Mouse (Mus musculus) splenic B cell, adult 2 months (primary cell): ENCODE data around the gene Zbed4.
"Not testable (repeated sequence)": the region's sequence is repeated elsewhere in the genome, so short reads cannot be mapped to it uniquely, and the experiment has no call there.

Experiments used
- DNase-seq: peaks from one replicate; pipeline ENCODE4 v3.0.0-alpha.2; 2011; ENCODE audit warnings: low read depth, low spot score
- H3K27me3 ChIP-seq: 2 replicates; pipeline ENCODE4 v1.6.1; 2012; ENCODE audit warnings: mild to moderate bottlenecking, low read length, moderate library complexity, mixed read lengths; ENCODE audit not compliant: control insufficient read depth, poor library complexity, insufficient read depth, severe bottlenecking
- H3K36me3 ChIP-seq: 2 replicates; pipeline ENCODE4 v1.6.1; 2012; ENCODE audit warnings: mild to moderate bottlenecking, low read length, moderate library complexity, mixed read lengths; ENCODE audit not compliant: control insufficient read depth, poor library complexity, insufficient read depth, severe bottlenecking

Zbed4 gene

DNA sequence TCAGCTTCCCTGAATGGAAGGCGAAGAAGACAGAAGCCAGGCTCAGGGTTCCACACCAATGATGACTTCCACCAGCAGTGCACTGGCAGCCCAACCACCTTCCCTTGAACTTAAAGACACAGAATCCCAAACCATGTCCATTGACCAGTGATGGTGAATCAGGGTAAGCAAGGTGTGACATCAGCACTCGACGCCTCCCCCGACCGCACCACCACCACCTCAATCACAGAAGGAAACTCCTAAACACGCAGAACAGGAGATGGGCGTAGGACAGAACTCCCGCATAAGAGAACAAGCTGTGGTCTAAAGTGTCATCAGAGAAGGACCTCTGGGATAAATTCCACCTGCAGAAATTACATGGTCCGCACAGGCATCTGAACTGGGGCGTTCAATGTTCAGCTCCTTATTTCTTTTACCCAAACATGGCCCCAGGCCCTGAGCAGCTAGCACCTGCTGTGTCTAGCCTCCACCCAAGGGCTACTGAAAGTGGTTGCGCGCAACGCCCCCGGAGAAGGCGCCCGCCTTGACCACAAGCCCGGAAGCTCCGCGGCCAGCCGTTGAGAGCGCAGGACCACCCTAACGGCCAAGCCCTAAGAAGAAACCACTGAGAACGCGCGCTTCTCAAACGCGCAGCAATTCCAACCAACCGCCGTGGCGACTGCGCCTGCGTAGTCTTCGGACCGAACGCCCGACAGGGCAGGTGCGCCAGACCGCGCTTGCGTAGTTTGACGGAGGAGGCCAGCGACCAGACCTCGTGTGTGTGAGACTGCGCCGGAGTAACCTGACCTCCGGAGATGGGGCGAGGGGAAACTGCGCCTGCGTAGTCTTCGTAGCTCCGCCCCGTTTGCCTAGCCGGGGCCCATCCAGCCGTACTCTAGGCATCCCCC, 540 bp upstream of the Zbed4 start:
- H3K36me3 ChIP-seq: no peaks in the 10 kb centered on the region
- peak; percentile 100 for DNase-seq
- H3K27me3 ChIP-seq: no peaks in the 10 kb centered on the region

DNA sequence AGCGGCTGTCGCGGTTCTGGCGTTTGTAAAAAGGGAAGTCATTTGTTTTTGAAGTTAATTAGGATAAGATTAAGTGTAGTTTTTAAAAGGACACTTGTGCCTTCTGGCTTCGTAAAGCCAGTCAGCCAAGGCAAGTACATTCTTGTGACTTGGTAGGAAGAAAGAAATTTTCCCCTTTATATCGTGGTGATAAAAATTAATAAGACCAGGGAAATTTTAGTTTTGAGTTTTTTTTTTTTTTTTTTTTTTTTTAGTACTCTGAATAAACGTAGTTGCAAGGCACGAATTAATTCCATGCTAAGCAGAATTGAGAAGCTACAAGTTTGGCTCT, 908 bp downstream of the Zbed4 start:
- no peak for DNase-seq
- no peaks in the 10 kb centered on the region for H3K36me3 ChIP-seq

DNA sequence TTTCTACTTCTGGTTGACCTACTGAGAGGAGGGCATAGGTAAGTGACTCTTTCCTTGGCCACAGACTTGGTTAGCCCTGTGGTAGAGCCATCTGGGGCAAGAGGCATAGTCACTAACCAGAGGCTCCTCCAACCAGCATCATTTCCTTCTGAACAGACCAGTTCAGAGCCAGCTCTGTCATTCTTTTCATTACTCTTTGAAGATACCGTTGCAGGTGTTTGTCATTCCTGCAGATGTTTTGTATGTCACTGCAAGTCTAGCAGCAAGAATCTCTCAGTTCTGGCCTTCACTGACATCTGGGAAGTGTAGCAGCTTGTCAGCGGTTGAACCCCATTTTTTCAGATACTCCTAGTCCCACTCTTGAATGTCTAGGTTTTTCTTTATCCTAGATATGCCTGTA, 3.4 kb downstream of the Zbed4 start:
- no peak for DNase-seq
- Histone ChIP-seq H3K27me3 (no peaks in the 10 kb centered on the region), H3K36me3 (peaks cover 3% of the 10 kb centered on the region; the same call in 1 of the 2 replicates)

More for the DNA sequence above, 908 bp downstream of the Zbed4 start:
- H3K27me3 ChIP-seq: no peaks in the 10 kb centered on the region

DNA sequence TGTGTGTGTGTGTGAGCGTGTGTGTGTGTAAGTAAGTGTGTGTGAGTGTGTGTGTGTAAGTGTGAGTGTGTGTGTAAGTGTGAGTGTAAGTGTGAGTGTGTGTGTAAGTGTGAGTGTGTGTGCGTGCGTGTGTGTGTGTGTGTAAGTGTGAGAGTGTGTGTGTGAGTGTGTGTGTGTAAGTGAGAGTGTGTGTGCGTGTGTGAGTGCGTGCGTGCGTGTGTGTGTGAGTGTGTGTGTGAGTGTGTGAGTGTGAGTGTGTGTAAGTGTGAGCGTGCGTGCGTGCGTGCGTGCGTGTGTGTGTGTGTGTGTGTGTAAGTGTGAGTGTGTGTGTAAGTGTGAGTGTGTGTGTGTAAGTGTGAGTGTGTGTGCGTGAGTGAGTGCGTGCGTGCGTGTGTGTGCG, 4.3 kb downstream of the Zbed4 start:
- no peak for DNase-seq
- no peaks in the 10 kb centered on the region for H3K27me3 ChIP-seq
- peaks cover 3% of the 10 kb centered on the region; the same call in 1 of the 2 replicates for H3K36me3 ChIP-seq

DNA sequence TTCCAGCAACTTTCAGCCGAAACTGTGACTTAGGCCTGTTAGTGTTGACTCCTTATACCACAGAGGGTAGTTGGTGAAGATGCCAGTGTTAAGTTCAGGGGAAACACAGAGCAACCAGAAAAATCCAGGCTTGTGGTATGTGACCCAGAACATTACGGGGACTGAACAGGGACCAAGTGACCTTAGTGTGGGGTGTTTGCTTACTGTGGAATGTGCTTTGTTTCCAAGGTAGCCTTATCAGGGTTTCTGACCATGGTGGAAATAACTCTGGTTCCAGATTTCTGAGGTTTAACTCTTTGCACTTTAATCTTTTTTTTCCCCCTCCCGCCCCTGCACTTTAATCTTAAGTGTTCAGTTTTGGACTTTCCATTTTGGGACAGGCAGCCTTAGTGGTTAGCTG, 6.6 kb downstream of the Zbed4 start:
- H3K27me3 ChIP-seq: no peaks in the 10 kb centered on the region
- DNase-seq: no peak
- H3K36me3 ChIP-seq: peaks cover 3% of the 10 kb centered on the region; the same call in 1 of the 2 replicates

DNA sequence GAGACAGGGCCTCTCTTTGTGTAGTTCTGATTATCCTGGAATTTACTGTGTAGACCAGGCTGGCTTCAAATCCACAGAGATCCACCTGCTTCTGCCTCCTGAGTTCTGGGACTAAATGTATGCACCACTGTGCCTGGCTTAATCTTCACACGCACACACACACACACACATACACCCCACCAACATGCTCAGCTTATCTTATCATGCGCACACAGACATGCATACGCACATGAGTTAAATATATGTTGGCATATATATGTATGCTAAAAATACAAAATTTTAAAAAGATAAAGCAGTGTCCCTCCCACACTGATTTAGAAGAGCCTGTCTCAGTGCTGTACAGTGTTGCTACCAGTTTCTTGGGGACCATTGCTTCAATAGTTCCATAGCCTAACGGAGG, 10.1 kb downstream of the Zbed4 start:
- H3K36me3 ChIP-seq: peaks cover 3% of the 10 kb centered on the region; the same call in 1 of the 2 replicates
- no peaks in the 10 kb centered on the region for H3K27me3 ChIP-seq
- no peak for DNase-seq

DNA sequence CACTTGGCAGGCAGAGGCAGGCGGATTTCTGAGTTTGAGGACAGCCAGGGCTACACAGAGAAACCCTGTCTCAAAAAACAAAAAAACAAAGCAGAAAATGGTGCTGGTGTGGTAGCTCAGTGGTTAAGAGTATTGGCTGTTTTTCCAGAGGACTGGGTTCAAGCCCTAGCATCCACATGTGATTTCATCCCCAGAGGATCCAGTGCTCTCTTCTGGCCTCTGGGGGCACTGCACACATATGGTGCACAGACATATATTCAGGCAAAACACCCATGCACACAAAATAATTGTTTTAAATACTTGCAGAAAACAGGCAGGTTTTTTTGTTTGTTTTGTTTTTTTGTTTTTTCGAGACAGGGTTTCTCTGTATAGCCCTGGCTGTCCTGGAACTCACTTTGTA, 14.7 kb downstream of the Zbed4 start:
- peak; percentile 23 for DNase-seq
- H3K36me3 ChIP-seq, H3K27me3 ChIP-seq: not testable (repeated sequence)

DNA sequence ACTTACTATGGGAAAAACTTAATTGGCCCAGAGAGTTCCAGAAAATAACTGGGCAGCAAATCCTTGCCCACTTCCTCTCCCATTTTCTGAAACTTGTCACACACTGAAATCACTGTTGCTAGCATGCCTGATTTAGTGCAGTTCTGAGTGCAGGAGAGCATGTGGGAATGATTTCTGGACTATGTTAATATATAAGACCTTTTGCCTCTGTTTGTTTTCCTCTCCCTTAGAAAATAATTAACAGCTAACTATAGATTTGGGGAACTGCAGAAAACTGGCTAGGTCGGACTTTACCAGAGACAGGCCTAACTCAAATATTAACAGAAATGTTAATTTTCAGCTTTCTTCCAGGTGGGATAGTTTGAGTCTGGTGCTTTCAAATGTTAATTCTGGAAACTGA, 17.1 kb downstream of the Zbed4 start:
- Histone ChIP-seq H3K27me3 (no peaks in the 10 kb centered on the region), H3K36me3 (0 out of 2 replicates have a peak, but pooled peaks cover 4% of the 10 kb centered on the region)
- no peak for DNase-seq

DNA sequence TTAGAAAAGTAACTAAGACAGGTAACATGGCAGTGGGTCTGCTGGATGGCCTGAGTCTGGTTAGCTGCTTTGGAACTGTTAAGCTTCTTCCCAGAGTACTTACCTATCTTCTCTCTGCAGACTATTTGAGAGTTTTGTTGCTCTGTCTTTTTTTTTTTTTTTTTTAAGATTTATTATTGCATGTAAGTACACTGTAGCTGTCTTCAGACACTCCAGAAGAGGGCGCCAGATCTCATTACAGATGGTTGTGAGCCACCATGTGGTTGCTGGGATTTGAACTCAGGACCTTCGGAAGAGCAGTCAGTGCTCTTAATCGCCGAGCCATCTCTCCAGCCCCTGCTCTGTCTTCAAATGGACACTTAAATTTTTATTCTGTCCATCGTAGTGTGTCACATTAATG, 23.2 kb downstream of the Zbed4 start:
- DNase-seq, H3K27me3 ChIP-seq, H3K36me3 ChIP-seq: not testable (repeated sequence)

DNA sequence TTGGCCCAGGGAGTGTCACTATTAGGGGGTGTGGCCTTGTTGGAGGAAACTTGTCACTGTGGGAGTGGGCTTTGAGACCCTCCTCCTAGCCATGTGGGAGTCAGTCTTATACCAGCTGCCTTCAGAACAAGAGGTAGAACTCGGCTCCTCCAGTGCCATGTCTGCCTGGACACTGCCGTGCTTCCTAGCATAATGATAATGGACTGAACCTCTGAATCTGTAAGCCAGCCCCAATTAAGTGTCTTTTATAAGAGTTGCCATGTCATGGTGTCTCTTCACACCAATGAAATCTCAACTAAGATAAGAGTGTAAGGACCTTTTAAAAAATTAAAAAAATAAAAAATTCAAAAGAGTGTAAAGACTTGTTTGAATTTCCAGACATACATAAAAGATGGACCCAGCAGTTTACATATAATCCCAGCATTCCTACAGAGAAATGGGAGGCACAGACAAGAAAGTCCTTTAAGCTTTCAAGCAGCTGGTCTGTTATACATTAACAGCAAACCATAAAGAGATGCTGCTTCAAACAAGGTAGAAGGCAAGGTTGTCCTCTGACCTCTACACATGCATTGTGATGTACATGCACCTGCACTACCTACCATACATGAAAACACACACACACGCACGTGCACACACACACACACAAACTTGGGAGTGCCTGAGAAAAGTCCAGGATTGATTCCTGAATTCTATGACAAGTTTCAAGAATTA, 40.8 kb downstream of the Zbed4 start:
- no peak for DNase-seq

DNA sequence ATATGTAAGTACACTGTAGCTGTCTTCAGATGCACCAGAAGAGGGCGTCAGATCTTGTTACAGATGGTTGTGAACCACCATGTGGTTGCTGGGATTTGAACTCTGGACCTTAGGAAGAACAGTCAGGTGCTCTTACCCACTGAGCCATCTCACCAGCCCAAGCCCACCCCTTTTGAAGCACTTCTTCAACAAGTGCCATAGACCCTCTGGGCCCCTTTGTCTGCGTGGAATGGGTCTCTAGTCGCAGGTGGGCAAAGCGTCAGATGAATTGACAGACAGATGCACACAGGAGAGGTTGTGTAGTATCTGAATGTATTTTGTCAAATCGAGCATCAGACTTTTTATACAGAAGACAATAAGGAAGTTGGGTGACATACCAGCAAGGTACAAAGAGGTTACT, 43.3 kb downstream of the Zbed4 start:
- not testable (repeated sequence) for DNase-seq, H3K27me3 ChIP-seq, H3K36me3 ChIP-seq

More for the DNA sequence above, 40.8 kb downstream of the Zbed4 start:
- H3K36me3 ChIP-seq: no peaks in the 10 kb centered on the region
- H3K27me3 ChIP-seq: no peaks in the 10 kb centered on the region

DNA sequence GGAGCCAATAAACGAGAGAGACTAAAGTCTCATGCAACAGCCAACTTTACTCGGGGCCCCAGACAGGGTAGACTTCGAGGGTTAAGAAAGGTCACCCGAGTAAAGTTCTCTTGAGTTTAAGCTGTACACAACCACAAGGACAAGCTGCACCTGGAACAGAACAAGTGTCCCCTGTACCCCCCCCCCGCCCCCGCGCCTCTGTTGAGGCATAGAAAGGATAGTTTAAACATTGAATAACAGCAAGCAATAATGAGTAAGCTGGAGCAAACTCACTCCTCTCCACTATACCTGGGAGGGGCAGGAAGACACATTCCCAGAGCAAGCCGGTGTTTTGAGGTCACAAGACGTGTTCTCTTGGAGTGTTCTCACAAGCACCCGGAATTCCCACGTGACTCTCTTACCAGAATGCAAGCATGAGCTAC, 48.5 kb downstream of the Zbed4 start:
- Histone ChIP-seq H3K27me3 (no peaks in the 10 kb centered on the region), H3K36me3 (no peaks in the 10 kb centered on the region)
- no peak for DNase-seq

DNA sequence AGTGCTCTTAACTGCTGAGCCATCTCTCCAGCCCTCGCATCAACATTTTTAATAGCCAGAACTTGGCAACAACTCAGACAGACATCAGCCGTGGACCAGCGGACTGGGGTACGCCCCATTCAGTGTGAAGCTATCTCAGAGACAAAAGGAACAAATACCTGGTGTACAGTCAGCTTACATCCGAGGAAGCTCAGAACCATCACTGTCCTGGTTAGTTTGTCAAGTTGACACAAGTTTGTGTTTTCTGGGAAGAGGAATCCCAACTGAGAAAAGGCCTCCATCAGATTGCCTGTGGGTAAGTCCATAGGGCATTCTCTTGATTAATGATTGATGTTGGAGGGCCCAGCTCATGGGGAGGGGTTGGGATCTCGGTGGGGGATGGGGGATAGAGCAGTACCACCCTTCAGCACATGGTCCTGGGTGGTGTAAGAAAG, 49.5 kb downstream of the Zbed4 start:
- H3K36me3 ChIP-seq: no peaks in the 10 kb centered on the region
- DNase-seq: no peak
- H3K27me3 ChIP-seq: no peaks in the 10 kb centered on the region

DNA sequence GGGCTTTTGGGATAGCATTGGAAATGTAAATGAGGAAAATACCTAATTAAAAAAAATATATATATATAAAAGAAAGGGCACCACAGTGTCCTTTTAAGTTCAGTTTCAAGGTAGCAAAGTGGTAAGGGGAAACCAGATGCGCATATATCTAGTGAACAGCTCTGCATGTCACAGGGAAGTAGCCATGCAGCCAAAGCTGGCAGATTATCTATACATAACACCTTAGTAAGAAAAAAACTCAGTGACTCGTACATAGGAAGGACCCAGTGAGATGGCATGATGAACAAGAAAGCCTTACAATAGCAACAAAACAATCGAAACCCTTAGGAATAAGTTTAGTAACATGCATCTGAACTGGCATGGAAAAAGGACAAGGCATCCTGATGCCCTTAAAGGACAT, 50.4 kb downstream of the Zbed4 start:
- no peak for DNase-seq
- Histone ChIP-seq H3K27me3 (no peaks in the 10 kb centered on the region), H3K36me3 (no peaks in the 10 kb centered on the region)

DNA sequence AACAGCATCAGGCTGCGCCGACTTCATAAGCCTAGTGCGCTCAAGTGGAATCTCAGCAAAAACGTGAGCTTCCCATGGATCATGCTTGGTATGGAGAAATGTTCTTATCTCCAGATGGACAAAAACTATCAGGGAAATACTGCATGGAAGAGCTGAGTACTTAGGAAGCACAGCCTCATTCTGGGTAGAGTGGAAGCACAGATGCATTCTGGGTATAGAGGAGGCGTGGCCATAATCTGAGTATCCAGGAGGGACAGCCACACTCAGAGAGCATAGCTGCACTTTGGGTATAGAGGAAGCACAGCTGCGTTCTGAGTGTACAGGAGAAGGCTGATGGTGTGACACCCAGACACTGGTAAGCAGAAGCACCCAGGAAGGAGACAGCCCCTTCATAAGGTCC, 50.9 kb downstream of the Zbed4 start:
- Histone ChIP-seq H3K27me3 (no peaks in the 10 kb centered on the region), H3K36me3 (no peaks in the 10 kb centered on the region)
- no peak for DNase-seq
